Mouse (Mus musculus): ENCODE measurements around the gene Pacs2.

DNA sequence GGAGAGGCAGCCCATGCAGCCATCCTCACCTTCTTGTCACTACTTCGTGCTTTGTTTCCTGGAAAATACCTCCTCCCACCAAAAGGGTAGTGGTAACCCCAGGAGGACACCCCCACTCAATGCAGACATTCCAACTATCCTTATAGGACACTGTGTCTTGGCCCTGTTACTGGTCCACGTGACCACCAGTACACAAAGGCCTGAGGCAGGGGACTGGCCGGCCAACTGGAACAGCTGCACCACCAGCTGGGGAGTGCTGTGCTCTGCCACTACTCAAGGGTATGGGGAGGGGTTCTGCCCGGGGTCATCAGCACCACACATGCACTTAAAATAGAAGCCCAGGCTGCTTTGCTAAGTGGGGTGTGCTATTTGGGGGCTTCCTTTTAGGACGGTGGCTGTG, 13.8 kb downstream of the Pacs2 start:
- TF ChIP-seq CTCF (IDR thresholded peaks at IDR 0.05): no peak
- no peak for TF ChIP-seq EP300 (IDR thresholded peaks at IDR 0.05; ENCODE audit: insufficient read depth, low read depth, low read length)
- TF ChIP-seq POLR2A (IDR thresholded peaks at IDR 0.05; ENCODE audit: insufficient read depth, low read depth, low read length): no peak
